In the genomic region with DNA sequence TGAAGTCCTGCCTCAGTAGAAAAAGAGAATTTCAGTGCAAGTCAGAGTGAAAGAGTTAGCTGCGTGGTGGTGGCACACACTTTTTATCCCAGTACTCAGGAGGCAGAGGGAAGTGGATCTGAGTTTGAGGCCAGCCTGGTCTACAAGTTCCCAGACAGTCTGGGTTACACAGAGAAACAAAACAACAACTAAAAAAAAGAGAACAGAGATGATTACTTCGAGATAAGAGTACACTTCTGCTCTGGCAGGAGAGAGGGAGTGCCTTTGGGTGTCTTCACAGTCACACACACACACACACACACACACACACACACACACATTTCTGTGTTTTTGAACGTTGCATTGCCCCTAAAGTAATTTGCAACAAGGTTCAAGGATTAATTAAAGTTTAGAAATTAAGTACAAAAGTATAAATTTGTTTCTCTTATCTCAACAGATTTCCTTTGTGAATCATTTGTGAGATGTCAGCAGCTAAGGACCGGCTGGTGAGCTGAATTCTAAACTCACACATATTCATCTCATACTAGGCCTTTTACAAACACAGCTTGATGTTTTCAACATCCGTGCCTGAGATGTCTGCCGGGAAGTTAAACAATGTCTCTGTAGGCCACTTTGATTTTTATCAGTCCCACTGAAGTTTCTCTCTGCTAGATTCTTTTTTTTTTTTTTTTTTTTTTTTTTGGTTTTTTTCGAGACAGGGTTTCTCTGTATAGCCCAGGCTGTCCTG, we compare ENCODE assay signal across 19 mouse cellular contexts. TPM values are rescaled to one million over a fixed set of nuclear protein-coding genes. Genes with fewer than 3 reads are reported as not detected.
DNase-seq lines count a peak whose midpoint lies in the region; ATAC-seq lines count a peak whose summit lies in the region.
"Had no signal": no experiment of that assay in that cellular context is flagged by ENCODE, and none has a peak within 500 bp of the region (broad histone marks: within the 10 kb centered on the region; RNA-seq: fewer than 3 reads in every experiment).

No protein-coding gene starts in this region.

- H3K27ac ChIP-seq in macrophage = peak overlapping the region; percentile 100
- no peak overlapping the region for H3K27ac ChIP-seq in neural tube, embryonic 15.5 days (replicated peaks)
- H3K27ac ChIP-seq: forebrain, embryonic 15.5 days; hindbrain, embryonic 15.5 days; limb, embryonic 15.5 days had no signal

- no peaks in the 10 kb centered on the region for H3K27me3 ChIP-seq in neural tube, embryonic 15.5 days (replicated peaks)
- H3K27me3 ChIP-seq: forebrain, embryonic 15.5 days; heart, embryonic 12.5 days; hindbrain, embryonic 15.5 days; limb, embryonic 15.5 days; Patski had no signal

- no peak overlapping the region for H3K4me3 ChIP-seq in macrophage (ENCODE audit: inconsistent target)
- no peak overlapping the region for H3K4me3 ChIP-seq in neural tube, embryonic 15.5 days (replicated peaks)
- H3K4me3 ChIP-seq: erythroblast, embryonic 14.5 days; forebrain, embryonic 15.5 days; heart, embryonic 12.5 days; hindbrain, embryonic 15.5 days; limb, embryonic 15.5 days had no signal

- H3K9ac ChIP-seq in neural tube, embryonic 15.5 days (replicated peaks) = no peak overlapping the region
- H3K9ac ChIP-seq: forebrain, embryonic 15.5 days; heart, embryonic 12.5 days; hindbrain, embryonic 15.5 days; limb, embryonic 15.5 days; lung, embryonic 14.5 days had no signal

- H3K36me3 ChIP-seq in macrophage (ENCODE audit: inconsistent target) = no peaks in the 10 kb centered on the region
- H3K36me3 ChIP-seq in neural tube, embryonic 15.5 days = no peaks in the 10 kb centered on the region
- H3K36me3 ChIP-seq: forebrain, embryonic 15.5 days; heart, embryonic 12.5 days; hindbrain, embryonic 15.5 days; limb, embryonic 15.5 days had no signal

- no peaks in the 10 kb centered on the region for H3K9me3 ChIP-seq in neural tube, embryonic 15.5 days (replicated peaks)
- H3K9me3 ChIP-seq: forebrain, embryonic 15.5 days; heart, embryonic 12.5 days; hindbrain, embryonic 15.5 days; limb, embryonic 15.5 days had no signal

- DNase-seq in thymus, postnatal 0 days (ENCODE audit: low spot score) = peak; percentile 23
- no peak for DNase-seq in thymus, postnatal 14 days
- peak; percentile 40 for DNase-seq in T-cell, adult 2 months (ENCODE audit: low spot score)
- no peak for DNase-seq in adrenal gland, postnatal 4 days (ENCODE audit: low spot score in 2 of 2)
- DNase-seq in ovary, adult 18-20 months (ENCODE audit: low spot score) = no peak
- DNase-seq: cerebellum, adult 11 months; kidney, adult 9 months; kidney, postnatal 4 days; lung, embryonic 14.5 days; lung, postnatal 4 days; midbrain, embryonic 14.5 days had no signal

- ATAC-seq in neural tube, embryonic 15.5 days (ENCODE audit: low FRiP score) = no peak
- ATAC-seq: forebrain, embryonic 15.5 days; Patski had no signal

- WGBS in macrophage (ENCODE audit: missing documents) = 61% methylated on average over 5 of the region's 7 CpGs
- WGBS in neural tube, embryonic 15.5 days = 81% methylated on average over 7 of the region's 7 CpGs

- H3K4me1 ChIP-seq in neural tube, embryonic 15.5 days = no peaks in the 10 kb centered on the region
- H3K4me1 ChIP-seq: forebrain, embryonic 15.5 days; heart, embryonic 12.5 days; hindbrain, embryonic 15.5 days; limb, embryonic 15.5 days had no signal

- no peak overlapping the region for H3K4me2 ChIP-seq in neural tube, embryonic 15.5 days
- H3K4me2 ChIP-seq: forebrain, embryonic 15.5 days; heart, embryonic 12.5 days; hindbrain, embryonic 15.5 days; limb, embryonic 15.5 days; lung, embryonic 14.5 days had no signal

- H3K79me2 ChIP-seq in macrophage (ENCODE audit: inconsistent target) = peaks cover 12% of the 10 kb centered on the region; the same call in 1 of the 2 replicates

RNA-seq across cellular contexts. Expression of a gene that starts 12.3 kb away (rescaled TPM):
- 31.7 and 34.5 TPM in 2 replicates for polyA plus RNA-seq in thymus, postnatal 0 days (2015; fragmentation: Nextera tagmentation; extraction: Ambion mirVana)
- 10 to 100 TPM; 22.0 to 67.7 (median 45.9) TPM for total RNA-seq in macrophage (2018; cell fraction: chromatin; rRNA removed)
- 10 to 100 TPM; 16.6 to 31.3 (median 26.2) TPM for total RNA-seq in macrophage (2018; cell fraction: cytosol; rRNA removed)
- 10 to 100 TPM; 19.4 to 41.1 (median 29.3) TPM for total RNA-seq in macrophage (2018; cell fraction: nucleus; rRNA removed)
- 27.9 to 40.8 TPM (median 29.5 TPM) in 3 replicates for polyA plus RNA-seq in macrophage (2018)
- 10 to 100 TPM; 41.2 to 41.6 TPM for total RNA-seq in adrenal gland, postnatal 4 days (2021)
- polyA plus RNA-seq in neural tube, embryonic 15.5 days (2015; fragmentation: Nextera tagmentation; extraction: Ambion mirVana) = 24.6 and 27.6 TPM in 2 replicates

RNA-seq across cellular contexts. Expression of a gene that starts 17.0 kb away (rescaled TPM):
- 75.0 and 77.3 TPM in 2 replicates for polyA plus RNA-seq in thymus, postnatal 0 days (2015; fragmentation: Nextera tagmentation; extraction: Ambion mirVana)
- total RNA-seq in macrophage (2018; cell fraction: chromatin; rRNA removed) = 100 to 1,000 TPM in 25 of 26 experiments, 10 to 100 TPM in 1; 88.6 to 854 (median 496) TPM
- 1,000 to 10,000 TPM; 1,640 to 2,709 (median 2,101) TPM for total RNA-seq in macrophage (2018; cell fraction: cytosol; rRNA removed)
- 1,000 to 10,000 TPM in 25 of 26 experiments, 100 to 1,000 TPM in 1; 456 to 3,671 (median 2,465) TPM for total RNA-seq in macrophage (2018; cell fraction: nucleus; rRNA removed)
- polyA plus RNA-seq in macrophage (2018) = 1,992 to 3,134 TPM (median 2,166 TPM) in 3 replicates
- total RNA-seq in adrenal gland, postnatal 4 days (2021) = 100 to 1,000 TPM; 135 to 146 TPM
- polyA plus RNA-seq in neural tube, embryonic 15.5 days (2015; fragmentation: Nextera tagmentation; extraction: Ambion mirVana) = 117 and 123 TPM in 2 replicates

Comparison
In these comparisons a context has a peak if more than half of its experiments do, and no peak if none do; other contexts are left out.
1. DNase-seq: peak in thymus, postnatal 0 days (single experiment) and T-cell, adult 2 months (single experiment); none in thymus, postnatal 14 days (single experiment), adrenal gland, postnatal 4 days (0 of 2) and ovary, adult 18-20 months (single experiment).
2. RNA of a gene that starts 17.0 kb away (polyA plus RNA-seq): 1,992 to 3,134 TPM in macrophage; 117 to 123 TPM in neural tube, embryonic 15.5 days and 75.0 to 77.3 TPM in thymus, postnatal 0 days; every median in the first group is over 10 times any median in the second.